In the genomic region with DNA sequence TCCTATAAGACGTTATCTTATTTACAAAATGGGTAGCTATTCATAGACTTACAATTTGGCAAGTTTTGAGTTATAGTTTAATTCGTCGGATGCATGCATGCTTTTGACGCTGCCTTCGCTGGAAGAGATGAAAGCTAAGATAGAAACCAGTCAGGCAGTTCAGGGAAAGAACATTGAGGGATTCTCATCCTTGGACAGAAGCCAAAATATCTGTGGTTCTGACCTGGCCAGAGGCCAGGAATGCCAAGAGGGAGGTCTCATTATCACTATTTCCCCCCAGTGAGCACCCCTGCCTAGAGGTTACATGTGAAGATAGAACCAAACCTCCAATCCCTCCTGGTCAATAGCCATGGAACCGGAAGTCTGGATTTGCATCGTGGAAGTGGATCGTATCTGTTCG, we compare ENCODE assay signal across 11 mouse cellular contexts.
"Had no signal": no experiment of that assay in that cellular context is flagged by ENCODE, and none has a peak within 500 bp of the region (broad histone marks: within the 10 kb centered on the region; RNA-seq: fewer than 3 reads in every experiment).

No protein-coding gene starts in this region.

- H3K9ac ChIP-seq: limb, embryonic 15.5 days; liver, embryonic 12.5 days; lung, embryonic 15.5 days; midbrain, embryonic 12.5 days; neural tube, embryonic 13.5 days had no signal

- H3K4me3 ChIP-seq: limb, embryonic 15.5 days; liver, embryonic 12.5 days; lung, embryonic 15.5 days; midbrain, embryonic 12.5 days; neural tube, embryonic 13.5 days had no signal

- H3K36me3 ChIP-seq: limb, embryonic 15.5 days; liver, embryonic 12.5 days; lung, embryonic 15.5 days; midbrain, embryonic 12.5 days; neural tube, embryonic 13.5 days had no signal

- H3K27me3 ChIP-seq: limb, embryonic 15.5 days; lung, embryonic 15.5 days; midbrain, embryonic 12.5 days had no signal

- ATAC-seq: liver, embryonic 12.5 days; midbrain, embryonic 16.5 days had no signal

- DNase-seq: kidney, postnatal 14 days; retina, postnatal 1 day; right cerebral cortex, postnatal 4 days; spleen, adult 18-20 months; thymus, postnatal 36 days had no signal

- H3K27ac ChIP-seq: limb, embryonic 15.5 days; liver, embryonic 12.5 days; lung, embryonic 15.5 days; midbrain, embryonic 12.5 days; neural tube, embryonic 13.5 days had no signal

- H3K4me1 ChIP-seq: liver, embryonic 12.5 days had no signal

- H3K4me2 ChIP-seq: limb, embryonic 15.5 days; liver, embryonic 12.5 days; lung, embryonic 15.5 days; midbrain, embryonic 12.5 days; neural tube, embryonic 13.5 days had no signal

- H3K9me3 ChIP-seq: limb, embryonic 15.5 days; liver, embryonic 12.5 days; lung, embryonic 15.5 days; midbrain, embryonic 12.5 days; neural tube, embryonic 13.5 days had no signal
